Mouse (Mus musculus) gastrocnemius, postnatal 36 days (tissue): ENCODE data around the gene Alyref. TPM values are rescaled to one million over a fixed set of nuclear protein-coding genes. Genes with fewer than 3 reads are reported as not detected.

ENCODE experiments used
- DNase-seq, 2 experiments: peaks; one replicate each; pipeline ENCODE4 v3.0.0; 2022
- intact Hi-C: fragments of 180-260 bp; cut with DNase I; formaldehyde crosslinking; loops from one replicate; pipeline ENCODE4 v1.15.1; 2025
- long read RNA-seq, 2 experiments: library from polyadenylated mRNA; stranded (forward); transcript quantifications; one replicate each; pipeline ENCODE4 v2.0.0; 2021
- total RNA-seq, 2 experiments: library from RNA; stranded (reverse); gene quantifications; 2 replicates each; pipeline ENCODE4 v1.2.3; 2021

Alyref gene
- 10 to 100 TPM; 36.1 to 41.5 TPM for total RNA-seq
- long read RNA-seq, experiment 1, transcript Alyref-201 (6 exons, 3,527 nt): major isoform, 58 of 61 reads
- long read RNA-seq, experiment 1, partial matches to known transcripts: 0 of 61 reads
- long read RNA-seq, experiment 1, other reads (novel, unspliced or antisense): 3 of 61 reads
- long read RNA-seq, experiment 2, transcript Alyref-201 (6 exons, 3,527 nt): major isoform, 59 of 64 reads
- long read RNA-seq, experiment 2, partial matches to known transcripts: 1 of 64 reads
- long read RNA-seq, experiment 2, other reads (novel, unspliced or antisense): 4 of 64 reads

- intact Hi-C loops: loop anchor here (2.0 kb wide), 1 partner anchor 18 kb away; the partner anchor contains the start of gene Arhgdia
- DNase-seq: peak; percentile 87 to 90
Measured at GRCm38 (mm10) chr11:120598283-120598989, at the start of gene Alyref, which contains the start of gene Anapc11. Gene Alyref (minus strand): TSS chr11:120598365. Gene Anapc11 (plus strand): TSS chr11:120598421.

- intact Hi-C loops: loop anchor here (2.0 kb wide), 1 partner anchor 14 kb away; the partner anchor contains the start of gene Mafg
Measured at GRCm38 (mm10) chr11:120647047-120647830, 49.1 kb upstream of the Alyref start.

GRCm38 (mm10) chr11:120643601-120643987 lies 45.4 kb upstream of the Alyref start, which contains the start of gene Pycr1:
Gene Pycr1 (minus strand): TSS chr11:120643769.
- intact Hi-C loops: no loop called here
- peak; percentile 90 to 94 for DNase-seq

More at GRCm38 (mm10) chr11:120647047-120647830, 49.1 kb upstream of the Alyref start:
- DNase-seq: no peak

GRCm38 (mm10) chr11:120642939-120643600 lies 44.9 kb upstream of the Alyref start:
- DNase-seq: no peak
- intact Hi-C loops: no loop called here

GRCm38 (mm10) chr11:120641869-120642268 lies 43.7 kb upstream of the Alyref start:
- DNase-seq: no peak
- intact Hi-C loops: no loop called here

- intact Hi-C loops: no loop called here
- no peak for DNase-seq
Measured at GRCm38 (mm10) chr11:120641255-120641654, 43.1 kb upstream of the Alyref start.

GRCm38 (mm10) chr11:120634810-120635209 lies 36.6 kb upstream of the Alyref start:
- DNase-seq: no peak
- intact Hi-C loops: no loop called here

- intact Hi-C loops: loop anchor here (2.0 kb wide), 1 partner anchor 13 kb away; no protein-coding TSS in a partner anchor
- peak; percentile 84 to 90 for DNase-seq
Measured at GRCm38 (mm10) chr11:120633520-120634343, 35.6 kb upstream of the Alyref start, which contains the start of gene Mafg. Gene Mafg (minus strand): TSS chr11:120633600.

- intact Hi-C loops: loop anchor here (2.0 kb wide), 1 partner anchor 14 kb away; no protein-coding TSS in a partner anchor
- DNase-seq: peak; percentile 76 to 77
Measured at GRCm38 (mm10) chr11:120632559-120633519, 34.7 kb upstream of the Alyref start.

- intact Hi-C loops: loop anchor here (2.0 kb wide), 1 partner anchor 15 kb away; no protein-coding TSS in a partner anchor
- DNase-seq: peak in 1 of 2 experiments; percentile 12
Measured at GRCm38 (mm10) chr11:120631726-120632448, 33.7 kb upstream of the Alyref start.

GRCm38 (mm10) chr11:120630881-120631725 lies 32.9 kb upstream of the Alyref start:
- no peak for DNase-seq
- intact Hi-C loops: no loop called here

GRCm38 (mm10) chr11:120630401-120630871 lies 32.3 kb upstream of the Alyref start:
- intact Hi-C loops: no loop called here
- DNase-seq: peak in 1 of 2 experiments; percentile 32

- peak; percentile 53 to 61 for DNase-seq
- intact Hi-C loops: no loop called here
Measured at GRCm38 (mm10) chr11:120629911-120630310, 31.7 kb upstream of the Alyref start.

- DNase-seq: peak in 1 of 2 experiments; percentile 41
- intact Hi-C loops: no loop called here
Measured at GRCm38 (mm10) chr11:120629341-120629730, 31.2 kb upstream of the Alyref start.

GRCm38 (mm10) chr11:120628601-120629340 lies 30.6 kb upstream of the Alyref start:
- peak in 1 of 2 experiments; percentile 15 for DNase-seq
- intact Hi-C loops: no loop called here
